Mouse (Mus musculus): Measurements from ENCODE around the gene Unc13b.

DNA sequence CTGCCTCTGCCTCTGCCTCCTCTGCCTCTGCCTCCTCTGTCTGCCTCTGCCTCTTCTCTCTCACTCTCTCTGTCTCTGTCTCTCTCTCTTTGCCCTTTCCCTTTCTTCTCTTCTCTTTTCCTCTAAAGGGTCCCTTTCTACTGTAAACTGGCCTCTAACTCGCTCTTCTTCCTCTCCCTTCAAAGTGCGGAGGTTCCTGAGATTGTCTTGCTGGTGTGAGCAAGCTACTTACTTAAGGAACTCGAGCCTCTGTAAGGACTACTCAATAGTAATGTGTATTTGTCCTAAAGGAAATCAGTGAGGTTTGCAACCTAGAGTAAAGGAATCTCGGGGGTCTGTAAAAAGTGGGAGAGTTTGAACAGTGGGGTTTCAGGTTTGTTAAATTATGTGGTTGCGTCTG is 12.1 kb upstream of the Unc13b start:
- TF ChIP-seq EP300 (IDR thresholded peaks at IDR 0.05), result no peak
- no peak for TF ChIP-seq CTCF (IDR thresholded peaks at IDR 0.05)

Data from lung, postnatal 0 days (tissue).